Mouse (Mus musculus): ENCODE results near the gene L3mbtl4.
"Not testable (repeated sequence)": the region's sequence is repeated elsewhere in the genome, so short reads cannot be mapped to it uniquely, and the experiment has no call there.

The L3mbtl4 gene

GRCm38 (mm10) chr17:68405993-68406392, 132.4 kb downstream of the L3mbtl4 start:
- DNase-seq (ENCODE audit: low spot score): peak; percentile 39

DNA sequence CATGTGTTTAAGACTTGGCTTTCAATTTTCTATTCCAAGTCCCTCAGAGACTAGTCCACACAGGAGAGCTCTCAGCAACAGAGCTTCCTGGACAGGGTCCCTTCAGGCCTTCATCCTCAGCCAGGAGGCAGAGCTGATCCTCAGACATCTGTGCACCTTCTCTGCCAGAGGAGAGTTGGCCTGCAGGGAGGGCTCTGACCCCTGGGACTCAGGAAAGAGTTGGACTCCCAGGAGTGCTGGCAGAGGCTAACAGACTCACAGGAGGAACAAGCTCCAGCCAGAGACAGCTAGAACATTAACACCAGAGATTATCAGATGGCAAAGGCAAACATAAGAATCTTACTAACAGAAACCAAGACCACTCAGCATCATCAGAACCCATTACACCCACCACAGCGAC, 133.5 kb downstream of the L3mbtl4 start:
- not testable (repeated sequence) for DNase-seq (ENCODE audit: low spot score)

DNA sequence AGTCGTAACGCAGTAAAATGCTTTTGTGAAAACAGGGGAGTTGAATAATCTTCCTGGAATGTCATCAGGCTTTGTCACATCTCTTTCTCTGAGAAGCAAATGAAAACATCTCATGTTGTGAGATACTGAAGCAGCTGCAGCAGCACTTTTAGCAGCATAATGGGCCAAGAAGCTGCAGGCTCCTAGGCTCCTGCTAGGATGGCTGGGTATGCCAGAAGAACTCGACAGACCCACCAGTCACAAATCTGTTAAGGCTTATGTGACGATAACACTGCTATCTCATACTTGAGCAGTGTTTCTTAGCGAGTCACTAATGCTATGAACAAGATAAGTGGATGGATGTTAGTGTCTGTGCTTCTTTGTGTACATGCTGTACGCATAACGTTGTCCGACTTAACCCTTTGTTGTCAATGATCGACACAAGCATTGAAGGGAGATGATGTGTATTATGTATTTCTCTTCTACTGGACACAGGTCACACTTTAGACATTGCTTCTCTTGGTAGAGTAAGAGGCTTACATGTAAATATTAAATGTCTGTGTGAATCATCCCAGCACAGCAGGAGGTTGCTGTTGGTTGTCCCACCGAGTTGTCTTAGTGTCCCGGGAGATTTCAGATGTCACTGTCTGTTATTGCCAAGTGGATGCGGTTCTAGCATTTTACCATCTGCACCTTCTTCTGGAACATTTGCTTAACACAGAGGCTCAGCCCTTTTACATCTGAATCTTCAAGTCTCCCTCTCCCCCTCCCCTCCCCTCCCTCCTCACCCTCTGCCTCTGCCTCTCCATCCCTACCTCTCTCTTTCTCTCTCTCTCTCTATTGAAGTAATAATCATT, 149.3 kb downstream of the L3mbtl4 start:
- DNase-seq (ENCODE audit: low spot score): peak; percentile 14

GRCm38 (mm10) chr17:68433576-68433975, 160.0 kb downstream of the L3mbtl4 start:
- DNase-seq (ENCODE audit: low spot score): no peak

- no peak for DNase-seq (ENCODE audit: low spot score)
Measured at GRCm38 (mm10) chr17:68450921-68451320, 177.3 kb downstream of the L3mbtl4 start.

DNA sequence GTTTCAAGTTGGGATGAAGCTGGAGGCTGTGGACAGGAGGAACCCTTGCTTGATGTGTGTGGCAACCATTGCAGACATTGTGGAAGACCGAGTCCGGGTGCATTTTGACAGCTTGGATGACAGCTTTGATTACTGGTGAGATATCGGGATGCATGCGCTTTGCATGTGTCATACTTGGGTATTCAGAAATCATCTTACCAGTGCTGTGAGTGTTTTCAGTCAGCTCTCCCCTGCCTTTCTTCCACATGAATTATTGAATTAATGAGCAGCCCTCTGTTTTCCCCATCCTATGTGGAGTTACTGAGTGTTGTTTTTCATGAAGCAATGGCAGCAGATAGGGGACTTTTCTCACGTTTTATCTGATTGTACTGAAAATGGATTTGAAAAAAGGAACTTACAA, 187.9 kb downstream of the L3mbtl4 start:
- DNase-seq (ENCODE audit: low spot score): no peak

GRCm38 (mm10) chr17:68467311-68467710, 193.7 kb downstream of the L3mbtl4 start:
- DNase-seq (ENCODE audit: low spot score): no peak

- no peak for DNase-seq (ENCODE audit: low spot score)
Measured at GRCm38 (mm10) chr17:68490065-68490691, 216.6 kb downstream of the L3mbtl4 start.

GRCm38 (mm10) chr17:68492231-68492630, 218.6 kb downstream of the L3mbtl4 start:
- no peak for DNase-seq (ENCODE audit: low spot score)

GRCm38 (mm10) chr17:68502998-68503397, 229.4 kb downstream of the L3mbtl4 start:
- not testable (repeated sequence) for DNase-seq (ENCODE audit: low spot score)

- no peak for DNase-seq (ENCODE audit: low spot score)
Measured at GRCm38 (mm10) chr17:68559698-68560097, 286.1 kb downstream of the L3mbtl4 start.

- DNase-seq (ENCODE audit: low spot score): peak; percentile 3
Measured at GRCm38 (mm10) chr17:68560264-68560663, 286.7 kb downstream of the L3mbtl4 start.

- DNase-seq (ENCODE audit: low spot score): no peak
Measured at GRCm38 (mm10) chr17:68571806-68572205, 298.2 kb downstream of the L3mbtl4 start.

- no peak for DNase-seq (ENCODE audit: low spot score)
Measured at GRCm38 (mm10) chr17:68585195-68585594, 311.6 kb downstream of the L3mbtl4 start.

DNA sequence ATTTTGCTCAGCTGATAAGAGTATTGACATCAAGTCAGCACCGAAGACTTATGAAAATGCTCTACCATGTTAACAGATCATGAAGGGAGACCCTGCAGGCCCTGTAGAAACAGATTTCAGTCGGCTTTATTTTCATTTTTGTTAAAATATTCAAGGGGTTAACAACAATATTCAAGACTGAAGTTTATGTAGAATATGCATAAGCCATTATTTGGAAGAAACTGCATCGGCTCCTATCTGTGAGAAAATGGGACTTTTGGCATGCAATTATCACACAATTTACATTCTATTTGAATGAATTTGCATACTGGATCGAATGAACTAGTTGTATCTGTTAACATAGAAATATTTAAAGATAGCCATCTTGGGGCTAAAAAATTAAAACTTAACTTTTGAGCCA, 318.0 kb downstream of the L3mbtl4 start:
- no peak for DNase-seq (ENCODE audit: low spot score)

GRCm38 (mm10) chr17:68602744-68603143, 329.1 kb downstream of the L3mbtl4 start:
- no peak for DNase-seq (ENCODE audit: low spot score)

- DNase-seq (ENCODE audit: low spot score): no peak
Measured at GRCm38 (mm10) chr17:68607691-68608090, 334.1 kb downstream of the L3mbtl4 start.

DNA sequence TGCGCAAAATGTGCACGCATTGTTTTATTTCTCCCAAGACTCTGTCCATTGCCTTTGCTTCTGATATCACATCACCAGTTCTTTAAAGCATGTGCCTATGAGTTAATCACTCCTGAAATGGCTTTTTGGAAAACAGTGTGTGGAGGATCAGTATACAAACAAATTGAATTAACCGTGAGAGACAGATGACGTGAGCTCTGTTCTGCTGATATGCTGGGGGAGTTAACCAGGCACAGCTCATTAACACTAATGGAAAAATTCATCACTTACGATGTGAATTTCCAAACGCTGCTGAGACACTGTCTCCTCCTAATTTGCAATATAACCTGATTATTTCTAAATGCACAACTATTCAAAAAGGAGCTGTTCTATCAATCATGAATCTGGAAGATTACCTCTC, 337.6 kb downstream of the L3mbtl4 start:
- no peak for DNase-seq (ENCODE audit: low spot score)

- peak; percentile 16 for DNase-seq (ENCODE audit: low spot score)
Measured at GRCm38 (mm10) chr17:68625281-68625680, 351.7 kb downstream of the L3mbtl4 start.

GRCm38 (mm10) chr17:68629631-68630426, 356.2 kb downstream of the L3mbtl4 start:
- DNase-seq (ENCODE audit: low spot score): no peak

GRCm38 (mm10) chr17:68631396-68631795, 357.8 kb downstream of the L3mbtl4 start:
- peak; percentile 32 for DNase-seq (ENCODE audit: low spot score)

GRCm38 (mm10) chr17:68640187-68640586, 366.6 kb downstream of the L3mbtl4 start:
- no peak for DNase-seq (ENCODE audit: low spot score)
